Mouse (Mus musculus) granulocyte monocyte progenitor cell, adult 5-6 weeks (primary cell): Measurements from ENCODE around the gene Lgr6. TPM values are rescaled to one million over a fixed set of nuclear protein-coding genes. Genes with fewer than 3 reads are reported as not detected.
"Not testable (repeated sequence)": the region's sequence is repeated elsewhere in the genome, so short reads cannot be mapped to it uniquely, and the experiment has no call there.

Experiments
- ATAC-seq: replicated peaks from 2 replicates; pipeline ENCODE4 v1.8.0; 2016; ENCODE audit warnings: mild to moderate bottlenecking, moderate TSS enrichment, inconsistent platforms; ENCODE audit not compliant: poor library complexity, severe bottlenecking
- total RNA-seq, 2 experiments: library from RNA; stranded (forward) in 1 of 2; stranded (reverse) in 1 of 2; fragments of 200-712, 200-1000 nt in 1 of 2; fragments of >200 nt in 1 of 2; fragmentation: Nextera tagmentation in 1 of 2; gene quantifications; 2 replicates each; pipeline ENCODE4 v1.2.3; 2014 to 2017

The Lgr6 gene
- total RNA-seq, 2 experiments from 2014 or later: not detected

- ATAC-seq: no peak
Observed at GRCm38 (mm10) chr1:135129543-135130183, 24.6 kb upstream of the Lgr6 start.

- ATAC-seq: no peak
Observed at GRCm38 (mm10) chr1:135128986-135129385, 23.9 kb upstream of the Lgr6 start.

GRCm38 (mm10) chr1:135128011-135128441 is 22.9 kb upstream of the Lgr6 start:
- ATAC-seq: no peak

- ATAC-seq: no peak
Observed at GRCm38 (mm10) chr1:135126443-135127027, 21.5 kb upstream of the Lgr6 start.

- no peak for ATAC-seq
Observed at GRCm38 (mm10) chr1:135125990-135126389, 20.9 kb upstream of the Lgr6 start.

- ATAC-seq: no peak
Observed at GRCm38 (mm10) chr1:135124573-135125363, 19.7 kb upstream of the Lgr6 start.

- peak; percentile 87 for ATAC-seq
Observed at GRCm38 (mm10) chr1:135112661-135113060, 7.6 kb upstream of the Lgr6 start.

- not testable (repeated sequence) for ATAC-seq
Observed at GRCm38 (mm10) chr1:135111271-135111670, 6.2 kb upstream of the Lgr6 start.

- peak; percentile 41 for ATAC-seq
Observed at GRCm38 (mm10) chr1:135110075-135110474, 5.0 kb upstream of the Lgr6 start.

- ATAC-seq: peak; percentile 37
Observed at GRCm38 (mm10) chr1:135108611-135109010, 3.5 kb upstream of the Lgr6 start.

GRCm38 (mm10) chr1:135105951-135106350 is 875 bp upstream of the Lgr6 start:
- peak; percentile 77 for ATAC-seq

- ATAC-seq: peak; percentile 66
Observed at GRCm38 (mm10) chr1:135100400-135100799, 4.7 kb downstream of the Lgr6 start.

- no peak for ATAC-seq
Observed at GRCm38 (mm10) chr1:135098441-135098840, 6.6 kb downstream of the Lgr6 start.

- no peak for ATAC-seq
Observed at GRCm38 (mm10) chr1:135097441-135097840, 7.6 kb downstream of the Lgr6 start.

- no peak for ATAC-seq
Observed at GRCm38 (mm10) chr1:135096312-135096711, 8.8 kb downstream of the Lgr6 start.

- ATAC-seq: peak; percentile 80
Observed at GRCm38 (mm10) chr1:135095189-135095588, 9.9 kb downstream of the Lgr6 start.

- ATAC-seq: peak; percentile 54
Observed at GRCm38 (mm10) chr1:135094723-135095122, 10.4 kb downstream of the Lgr6 start.

- ATAC-seq: peak; percentile 89
Observed at GRCm38 (mm10) chr1:135090914-135091313, 14.2 kb downstream of the Lgr6 start.

GRCm38 (mm10) chr1:135089626-135090025 is 15.4 kb downstream of the Lgr6 start:
- ATAC-seq: no peak

- ATAC-seq: no peak
Observed at GRCm38 (mm10) chr1:135087414-135087813, 17.7 kb downstream of the Lgr6 start.

- ATAC-seq: no peak
Observed at GRCm38 (mm10) chr1:135086015-135086414, 19.1 kb downstream of the Lgr6 start.
